8 mouse cellular contexts compared by ENCODE assay signal in genomic region chr7:27490543-27491329, GRCm38 (mm10). TPM values are rescaled to one million over a fixed set of nuclear protein-coding genes. Genes with fewer than 3 reads are reported as not detected.
DNase-seq lines count a peak whose midpoint lies in the region; ATAC-seq and TF ChIP-seq lines count a peak whose summit lies in the region.

No protein-coding gene starts in this region.

- no peak for TF ChIP-seq EP300 in CH12.LX (IDR thresholded peaks at IDR 0.05; ENCODE audit: low read length)

- TF ChIP-seq POLR2A in CH12.LX (IDR thresholded peaks at IDR 0.05; ENCODE audit: low read depth, low read length): peak; percentile 46; the same call in 1 of the 2 replicates
- peak; percentile 38; the same call in 1 of the 2 replicates for TF ChIP-seq POLR2A in testis, adult 2 months (IDR thresholded peaks at IDR 0.05; ENCODE audit: control insufficient read depth, low read depth, low read length)

- TF ChIP-seq CTCF in CH12.LX (conservative IDR thresholded peaks at IDR 0.05 in 1 of 2, IDR thresholded peaks at IDR 0.05 in 1 of 2; ENCODE audit: low read depth in 2 of 2, low read length in 2 of 2): peak; percentile 32 to 80
- TF ChIP-seq CTCF in testis, adult 2 months (IDR thresholded peaks at IDR 0.05; ENCODE audit: control insufficient read depth, insufficient read depth, insufficient replicate concordance, low read depth, low read length): peak; percentile 49; the same call in 1 of the 2 replicates

- H3K9me3 ChIP-seq in CH12.LX (replicated peaks; ENCODE audit: low read length): no peaks in the 10 kb centered on the region
- no peaks in the 10 kb centered on the region for H3K9me3 ChIP-seq in forebrain, embryonic 11.5 days (ENCODE audit: control insufficient read depth, low read length)
- no peaks in the 10 kb centered on the region for H3K9me3 ChIP-seq in heart, embryonic 16.5 days (replicated peaks; ENCODE audit: control insufficient read depth, low read length)
- no peaks in the 10 kb centered on the region for H3K9me3 ChIP-seq in liver, embryonic 15.5 days (replicated peaks)
- H3K9me3 ChIP-seq in neural tube, embryonic 11.5 days (ENCODE audit: control insufficient read depth, low read length): no peaks in the 10 kb centered on the region

- H3K4me1 ChIP-seq in CH12.LX (ENCODE audit: control insufficient read depth in 1 of 2, insufficient read depth in 2 of 2): peaks cover 3 to 32% of the 10 kb centered on the region in 2 experiments
- peaks cover 11% of the 10 kb centered on the region; the same call in 1 of the 2 replicates for H3K4me1 ChIP-seq in forebrain, embryonic 11.5 days (replicated peaks; ENCODE audit: control insufficient read depth, insufficient read depth, low read length)
- H3K4me1 ChIP-seq in heart, embryonic 16.5 days (ENCODE audit: control insufficient read depth, insufficient read depth, low read length): peaks cover 45% of the 10 kb centered on the region
- peaks cover 74% of the 10 kb centered on the region for H3K4me1 ChIP-seq in liver, embryonic 15.5 days (replicated peaks)
- H3K4me1 ChIP-seq in neural tube, embryonic 11.5 days (ENCODE audit: control insufficient read depth, insufficient read depth, low read length): peaks cover 4% of the 10 kb centered on the region; the same call in 1 of the 2 replicates
- peaks cover 34% of the 10 kb centered on the region for H3K4me1 ChIP-seq in testis, adult 2 months (ENCODE audit: control insufficient read depth, insufficient read depth, low read length)

- DNase-seq in CH12.LX (ENCODE audit: extremely low read depth): peak; percentile 85
- peak; percentile 92 for DNase-seq in c-Kit-positive CD71-positive TER-119-positive erythroid progenitor cells, embryonic 14.5 days (ENCODE audit: low spot score)
- peak; percentile 89 for DNase-seq in forebrain, embryonic 11.5 days (ENCODE audit: low spot score)
- DNase-seq in kidney, postnatal 36 days: peak; percentile 97 to 98
- peak; percentile 78 for DNase-seq in neural tube, embryonic 11.5 days (ENCODE audit: low spot score)

- H3K9ac ChIP-seq in CH12.LX (ENCODE audit: insufficient read depth, low read depth): peak overlapping the region; percentile 64
- H3K9ac ChIP-seq in forebrain, embryonic 11.5 days (ENCODE audit: low read length): peak overlapping the region; percentile 64
- peak overlapping the region; percentile 80 for H3K9ac ChIP-seq in heart, embryonic 16.5 days (ENCODE audit: low read length)
- peak overlapping the region; percentile 80 for H3K9ac ChIP-seq in liver, embryonic 15.5 days
- peak overlapping the region; percentile 61 for H3K9ac ChIP-seq in neural tube, embryonic 11.5 days (ENCODE audit: low read length)

- WGBS in forebrain, embryonic 11.5 days: 1% methylated on average over 25 of the region's 33 CpGs
- 1% methylated on average over 28 of the region's 33 CpGs for WGBS in heart, embryonic 16.5 days
- under 1% methylated on average over 33 of the region's 33 CpGs for WGBS in liver, embryonic 15.5 days (ENCODE audit: insufficient replicate concordance)
- 2% methylated on average over 31 of the region's 33 CpGs for WGBS in neural tube, embryonic 11.5 days

- no peaks in the 10 kb centered on the region for H3K27me3 ChIP-seq in CH12.LX (replicated peaks)
- H3K27me3 ChIP-seq in forebrain, embryonic 11.5 days (ENCODE audit: control insufficient read depth, insufficient read depth, low read length): no peaks in the 10 kb centered on the region
- H3K27me3 ChIP-seq in heart, embryonic 16.5 days (ENCODE audit: control insufficient read depth, insufficient read depth, low read length): no peaks in the 10 kb centered on the region
- H3K27me3 ChIP-seq in liver, embryonic 15.5 days: no peaks in the 10 kb centered on the region
- no peaks in the 10 kb centered on the region for H3K27me3 ChIP-seq in neural tube, embryonic 11.5 days (ENCODE audit: control insufficient read depth, insufficient read depth, low read length)
- H3K27me3 ChIP-seq in testis, adult 2 months (ENCODE audit: control insufficient read depth, insufficient read depth, low read length): no peaks in the 10 kb centered on the region

- H3K4me2 ChIP-seq in CH12.LX (ENCODE audit: insufficient read depth, low read depth, poor library complexity, severe bottlenecking): peak overlapping the region; percentile 78
- peak overlapping the region; percentile 72 for H3K4me2 ChIP-seq in forebrain, embryonic 11.5 days (ENCODE audit: low read depth, low read length, severe bottlenecking)
- H3K4me2 ChIP-seq in heart, embryonic 16.5 days (ENCODE audit: low read depth, low read length): peak overlapping the region; percentile 70
- peak overlapping the region; percentile 91 for H3K4me2 ChIP-seq in liver, embryonic 15.5 days
- H3K4me2 ChIP-seq in neural tube, embryonic 11.5 days (ENCODE audit: low read depth): peak overlapping the region; percentile 66

- no peaks in the 10 kb centered on the region for H3K79me2 ChIP-seq in CH12.LX (replicated peaks; ENCODE audit: control insufficient read depth, extremely low read depth, insufficient read depth, poor library complexity, severe bottlenecking)

- peak overlapping the region; percentile 33; the same call in 1 of the 2 replicates for H3K27ac ChIP-seq in CH12.LX (ENCODE audit: insufficient read depth, low read depth)
- H3K27ac ChIP-seq in forebrain, embryonic 11.5 days (ENCODE audit: low read depth, low read length): peak overlapping the region; percentile 71
- peak overlapping the region; percentile 98 for H3K27ac ChIP-seq in heart, embryonic 16.5 days (ENCODE audit: low read length)
- H3K27ac ChIP-seq in liver, embryonic 15.5 days (replicated peaks): peak overlapping the region; percentile 95
- H3K27ac ChIP-seq in neural tube, embryonic 11.5 days (ENCODE audit: low read depth, low read length): 0 out of 2 replicates have a peak overlapping the region, but pooled peaks have one; percentile 24
- peak overlapping the region; percentile 54 for H3K27ac ChIP-seq in testis, adult 2 months (ENCODE audit: control insufficient read depth, insufficient read depth, low read depth, low read length)

- peaks cover 0 to 10% of the 10 kb centered on the region in 2 experiments for H3K36me3 ChIP-seq in CH12.LX (replicated peaks in 1 of 2; ENCODE audit: control insufficient read depth in 1 of 2, insufficient read depth in 1 of 2, low read length in 1 of 2)
- no peaks in the 10 kb centered on the region for H3K36me3 ChIP-seq in forebrain, embryonic 11.5 days (ENCODE audit: control insufficient read depth, insufficient read depth, low read length)
- peaks cover 12% of the 10 kb centered on the region for H3K36me3 ChIP-seq in heart, embryonic 16.5 days (ENCODE audit: control insufficient read depth, insufficient read depth)
- peaks cover 18% of the 10 kb centered on the region for H3K36me3 ChIP-seq in liver, embryonic 15.5 days (replicated peaks)
- H3K36me3 ChIP-seq in neural tube, embryonic 11.5 days (ENCODE audit: control insufficient read depth, insufficient read depth, low read length): no peaks in the 10 kb centered on the region
- no peaks in the 10 kb centered on the region for H3K36me3 ChIP-seq in testis, adult 2 months (ENCODE audit: control insufficient read depth, insufficient read depth, low read length)

- in situ Hi-C loops in CH12.LX (cut with MboI; ENCODE audit: low pct_ligation_motif_present, low pct_unique_long_range_greater_than_20kb, low sequenced_read_pairs): no loop called here

- peak; percentile 55 for ATAC-seq in forebrain, embryonic 11.5 days (replicated peaks; ENCODE audit: low FRiP score)
- peak; percentile 77 for ATAC-seq in heart, embryonic 16.5 days (replicated peaks; ENCODE audit: extremely low read depth, insufficient read depth, low FRiP score)
- ATAC-seq in liver, embryonic 15.5 days (ENCODE audit: insufficient read depth): peak; percentile 84
- peak; percentile 17; the same call in 1 of the 2 replicates for ATAC-seq in neural tube, embryonic 11.5 days (ENCODE audit: insufficient read depth, low FRiP score, low TSS enrichment)

- dilution Hi-C loops in CH12.LX (cut with MboI; ENCODE audit: extremely low pct_ligation_motif_present, extremely low pct_unique_long_range_greater_than_20kb, low sequenced_read_pairs): no loop called here

- H3K4me3 ChIP-seq in CH12.LX (replicated peaks in 1 of 3; ENCODE audit: low read depth in 2 of 3, low read length in 2 of 3, poor library complexity in 1 of 3): peak overlapping the region; percentile 37 to 53 (median 47)
- H3K4me3 ChIP-seq in forebrain, embryonic 11.5 days (ENCODE audit: low read depth, low read length): peak overlapping the region; percentile 39
- peak overlapping the region; percentile 52 for H3K4me3 ChIP-seq in heart, embryonic 16.5 days (ENCODE audit: low read length)
- peak overlapping the region; percentile 63 for H3K4me3 ChIP-seq in liver, embryonic 15.5 days (replicated peaks)
- peak overlapping the region; percentile 33 for H3K4me3 ChIP-seq in neural tube, embryonic 11.5 days (ENCODE audit: low read depth, low read length)
- peak overlapping the region; percentile 77 for H3K4me3 ChIP-seq in testis, adult 2 months (ENCODE audit: control insufficient read depth, low read depth, low read length)

- peak; percentile 57 for TF ChIP-seq RAD21 in CH12.LX (IDR thresholded peaks at IDR 0.05; ENCODE audit: low read depth, low read length)

RNA-seq across cellular contexts. Expression of gene Sertad1, which starts 4.0 kb away (rescaled TPM):
- total RNA-seq in CH12.LX (2012; rRNA removed): 8.0 and 8.3 TPM in 2 replicates
- 8.1 and 9.1 TPM in 2 replicates for total RNA-seq in CH12.LX (2014; rRNA removed)
- 5.0 and 7.4 TPM in 2 replicates for polyA plus RNA-seq in CH12.LX (2012; ENCODE audit: insufficient read length, low read depth)
- polyA plus RNA-seq in forebrain, embryonic 11.5 days (2014; fragmentation: Nextera tagmentation; extraction: Ambion mirVana): 16.3 and 18.2 TPM in 2 replicates
- polyA plus RNA-seq in heart, embryonic 16.5 days (2015; fragmentation: Nextera tagmentation; extraction: Ambion mirVana): 36.4 and 44.0 TPM in 2 replicates
- 28.2 and 29.6 TPM in 2 replicates for polyA plus RNA-seq in liver, embryonic 15.5 days (2015; fragmentation: Nextera tagmentation; extraction: Ambion mirVana)
- polyA plus RNA-seq in neural tube, embryonic 11.5 days (2014; fragmentation: Nextera tagmentation; extraction: Ambion mirVana): 17.0 and 18.4 TPM in 2 replicates
- polyA plus RNA-seq in testis, adult 2 months (2012; rRNA removed): 15.4 and 19.1 TPM in 2 replicates

RNA-seq across cellular contexts. Expression of gene Prx, which starts 8.4 kb away (rescaled TPM):
- 0.21 TPM in 2 replicates for total RNA-seq in CH12.LX (2012; rRNA removed)
- 0.12 and 0.17 TPM in 2 replicates for total RNA-seq in CH12.LX (2014; rRNA removed)
- 0.41 and 0.60 TPM in 2 replicates for polyA plus RNA-seq in CH12.LX (2012; ENCODE audit: insufficient read length, low read depth)
- 1.2 and 1.3 TPM in 2 replicates for polyA plus RNA-seq in forebrain, embryonic 11.5 days (2014; fragmentation: Nextera tagmentation; extraction: Ambion mirVana)
- 1.7 and 2.7 TPM in 2 replicates for polyA plus RNA-seq in heart, embryonic 16.5 days (2015; fragmentation: Nextera tagmentation; extraction: Ambion mirVana)
- polyA plus RNA-seq in liver, embryonic 15.5 days (2015; fragmentation: Nextera tagmentation; extraction: Ambion mirVana): 0.67 and 0.75 TPM in 2 replicates
- 0.99 and 1.3 TPM in 2 replicates for polyA plus RNA-seq in neural tube, embryonic 11.5 days (2014; fragmentation: Nextera tagmentation; extraction: Ambion mirVana)
- 0.33 and 0.42 TPM in 2 replicates for polyA plus RNA-seq in testis, adult 2 months (2012; rRNA removed)

RNA-seq across cellular contexts. Expression of gene Sertad3, which starts 17.2 kb away (rescaled TPM):
- total RNA-seq in CH12.LX (2012; rRNA removed) (2.6 and 2.8 TPM in 2 replicates), CH12.LX (2014; rRNA removed) (2.7 and 3.9 TPM in 2 replicates)
- 1.8 and 2.7 TPM in 2 replicates for polyA plus RNA-seq in CH12.LX (2012; ENCODE audit: insufficient read length, low read depth)
- 23.0 and 23.4 TPM in 2 replicates for polyA plus RNA-seq in forebrain, embryonic 11.5 days (2014; fragmentation: Nextera tagmentation; extraction: Ambion mirVana)
- 22.1 and 23.4 TPM in 2 replicates for polyA plus RNA-seq in heart, embryonic 16.5 days (2015; fragmentation: Nextera tagmentation; extraction: Ambion mirVana)
- polyA plus RNA-seq in liver, embryonic 15.5 days (2015; fragmentation: Nextera tagmentation; extraction: Ambion mirVana): 35.6 and 38.9 TPM in 2 replicates
- 22.8 and 24.0 TPM in 2 replicates for polyA plus RNA-seq in neural tube, embryonic 11.5 days (2014; fragmentation: Nextera tagmentation; extraction: Ambion mirVana)
- polyA plus RNA-seq in testis, adult 2 months (2012; rRNA removed): 4.1 and 4.7 TPM in 2 replicates

RNA-seq across cellular contexts. Expression of gene Hipk4, which starts 32.3 kb away (rescaled TPM):
- 0.04 TPM in 1 of 2 replicates, not detected in the other for total RNA-seq in CH12.LX (2012; rRNA removed)
- 0.09 TPM in 1 of 2 replicates, not detected in the other for total RNA-seq in CH12.LX (2014; rRNA removed)
- 0.11 and 0.16 TPM in 2 replicates for polyA plus RNA-seq in CH12.LX (2012; ENCODE audit: insufficient read length, low read depth)
- 0.52 and 0.93 TPM in 2 replicates for polyA plus RNA-seq in forebrain, embryonic 11.5 days (2014; fragmentation: Nextera tagmentation; extraction: Ambion mirVana)
- 0.25 and 0.38 TPM in 2 replicates for polyA plus RNA-seq in heart, embryonic 16.5 days (2015; fragmentation: Nextera tagmentation; extraction: Ambion mirVana)
- polyA plus RNA-seq in liver, embryonic 15.5 days (2015; fragmentation: Nextera tagmentation; extraction: Ambion mirVana): 0.10 and 0.16 TPM in 2 replicates
- polyA plus RNA-seq in neural tube, embryonic 11.5 days (2014; fragmentation: Nextera tagmentation; extraction: Ambion mirVana): 0.30 and 0.50 TPM in 2 replicates
- 122 and 138 TPM in 2 replicates for polyA plus RNA-seq in testis, adult 2 months (2012; rRNA removed)

RNA-seq across cellular contexts. Expression of gene Blvrb, which starts 43.0 kb away (rescaled TPM):
- total RNA-seq in CH12.LX (2012; rRNA removed) (6.3 and 9.4 TPM in 2 replicates), CH12.LX (2014; rRNA removed) (2.8 and 4.3 TPM in 2 replicates)
- 5.0 and 7.6 TPM in 2 replicates for polyA plus RNA-seq in CH12.LX (2012; ENCODE audit: insufficient read length, low read depth)
- polyA plus RNA-seq in forebrain, embryonic 11.5 days (2014; fragmentation: Nextera tagmentation; extraction: Ambion mirVana): 34.4 and 38.0 TPM in 2 replicates
- 48.3 and 52.3 TPM in 2 replicates for polyA plus RNA-seq in heart, embryonic 16.5 days (2015; fragmentation: Nextera tagmentation; extraction: Ambion mirVana)
- 920 and 1,009 TPM in 2 replicates for polyA plus RNA-seq in liver, embryonic 15.5 days (2015; fragmentation: Nextera tagmentation; extraction: Ambion mirVana)
- 34.3 and 34.5 TPM in 2 replicates for polyA plus RNA-seq in neural tube, embryonic 11.5 days (2014; fragmentation: Nextera tagmentation; extraction: Ambion mirVana)
- 7.6 and 8.5 TPM in 2 replicates for polyA plus RNA-seq in testis, adult 2 months (2012; rRNA removed)

Comparison
In these comparisons a context has a peak if more than half of its experiments do, and no peak if none do; other contexts are left out.
1. Peak in every context shown above with its lines: DNase-seq, ATAC-seq, H3K4me3 ChIP-seq and H3K27ac ChIP-seq.
2. H3K27ac ChIP-seq: peak in every context shown above with its lines; median percentile 98 in heart, embryonic 16.5 days; 95 in liver, embryonic 15.5 days; 71 in forebrain, embryonic 11.5 days; 54 in testis, adult 2 months; 33 in CH12.LX; 24 in neural tube, embryonic 11.5 days.
3. ATAC-seq: peak in every context shown above with its lines; median percentile 84 in liver, embryonic 15.5 days; 77 in heart, embryonic 16.5 days; 55 in forebrain, embryonic 11.5 days; 17 in neural tube, embryonic 11.5 days.